Mouse (Mus musculus): ENCODE measurements at regions not wholly inside any gene's neighbourhood (a gene's known extent, or its start where the extent isn't known, plus 50 kb on each side); places are given as distances from the start of the nearest gene placed in this dataset.

DNA sequence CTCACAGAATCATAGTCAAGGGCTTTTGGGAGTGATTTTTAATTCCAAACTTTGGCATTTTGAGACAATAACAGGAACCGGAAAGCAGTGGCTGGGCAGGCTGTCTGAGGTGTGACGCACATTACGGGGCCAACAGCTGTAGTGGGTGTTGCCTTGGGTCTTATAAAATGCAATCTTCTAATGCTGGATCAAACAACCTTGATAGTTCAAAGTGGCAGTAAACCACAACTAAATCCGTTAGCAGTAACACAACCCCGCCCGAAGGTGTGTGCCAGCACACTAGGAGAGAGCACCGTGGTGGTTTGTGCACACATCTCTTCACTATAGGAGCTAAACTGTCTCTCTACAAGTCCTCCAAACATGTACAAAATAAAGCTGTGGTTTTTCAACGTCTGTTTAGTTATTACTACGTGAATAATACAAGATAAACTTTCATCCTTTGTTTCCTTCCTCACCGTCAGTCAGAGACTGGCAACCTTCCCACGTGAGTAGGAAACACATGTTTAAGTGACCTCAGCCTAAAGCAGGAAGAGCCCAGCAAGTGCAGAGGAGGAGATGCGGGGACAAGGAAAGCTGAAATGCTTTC is 72.0 kb upstream of the Dph5 start:
- no peak for DNase-seq (ENCODE audit: low spot score in 2 of 2)

DNA sequence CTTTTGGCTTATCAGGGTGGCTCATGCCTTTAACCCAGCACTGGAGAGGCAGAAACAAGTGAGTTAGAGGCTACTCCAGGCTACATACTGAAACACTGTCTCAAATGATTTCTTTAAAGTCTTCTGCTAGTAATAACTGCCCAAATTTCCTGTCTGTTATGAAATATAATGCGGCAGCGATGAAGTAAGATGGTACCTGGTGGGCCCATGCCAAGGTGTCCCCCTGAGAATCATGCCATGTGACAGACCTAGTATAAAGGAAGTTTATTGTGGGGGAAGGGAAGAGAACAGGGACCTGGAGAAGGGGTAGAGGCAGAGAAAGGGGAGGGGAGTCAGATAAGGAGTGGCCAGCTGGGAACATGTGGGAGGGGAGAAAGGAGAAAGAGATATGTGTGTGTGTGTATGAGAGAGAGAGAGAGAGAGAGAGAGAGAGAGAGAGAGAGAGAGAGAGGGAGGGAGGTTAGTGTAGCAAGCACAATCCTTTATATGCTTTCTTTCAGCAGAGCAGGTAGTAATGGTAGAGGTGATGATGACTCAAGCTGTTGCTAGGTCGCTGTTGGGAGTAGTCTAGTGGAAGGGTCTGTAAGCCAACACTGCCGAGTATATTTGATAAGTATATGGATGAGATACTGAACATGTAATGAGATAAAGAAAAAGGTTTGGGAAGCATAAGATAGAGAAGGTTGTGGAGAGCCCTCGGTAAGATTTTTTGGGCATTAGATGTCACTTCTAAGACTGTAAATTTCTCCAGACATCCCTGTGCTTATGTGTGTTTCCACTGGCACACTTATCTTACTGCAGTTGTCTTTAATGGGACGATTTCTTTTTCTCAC is 71.1 kb upstream of the Dph5 start:
- DNase-seq (ENCODE audit: low spot score in 2 of 2), result no peak

DNA sequence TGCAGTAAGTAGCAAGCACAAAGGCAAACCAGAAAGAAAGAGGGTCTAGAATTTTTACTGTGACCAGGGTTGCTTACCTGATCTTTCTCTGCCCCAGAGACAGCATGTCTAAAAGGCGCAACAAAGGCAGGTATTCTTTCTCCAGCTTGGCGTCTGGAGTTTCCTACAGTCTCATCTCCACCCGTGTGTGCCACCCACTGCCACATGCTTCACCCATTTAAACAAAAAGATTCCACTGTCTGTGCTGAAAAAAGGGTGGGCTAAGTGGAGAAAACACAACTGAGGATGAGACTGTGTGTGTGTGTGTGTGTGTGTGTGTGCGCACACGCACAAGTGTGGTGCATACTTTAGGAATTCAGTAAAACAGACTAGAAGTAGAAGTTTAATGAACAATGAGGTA is 69.9 kb upstream of the Dph5 start:
- peak in 1 of 2 experiments; percentile 14 for DNase-seq (ENCODE audit: low spot score in 2 of 2)

DNA sequence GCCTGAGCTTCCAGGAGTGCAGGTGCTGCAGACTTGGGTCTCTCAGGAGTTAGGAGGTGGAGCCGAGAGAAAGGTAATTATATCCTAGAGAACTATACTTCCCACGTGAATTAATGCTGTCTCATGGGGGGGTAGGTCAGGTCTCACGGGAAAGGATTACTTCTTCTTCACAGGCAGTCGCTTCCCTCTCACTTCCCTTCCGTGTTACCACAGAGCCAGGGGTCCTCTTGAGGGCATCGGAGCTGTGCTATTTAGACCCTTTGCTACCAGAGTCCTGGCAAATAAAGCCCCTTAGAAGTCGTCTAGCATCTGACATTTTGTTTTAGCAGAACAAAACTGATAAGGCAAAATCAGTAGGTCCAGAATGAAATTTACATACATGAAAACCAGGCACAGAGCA is 68.9 kb upstream of the Dph5 start:
- DNase-seq (ENCODE audit: low spot score in 2 of 2), result no peak

DNA sequence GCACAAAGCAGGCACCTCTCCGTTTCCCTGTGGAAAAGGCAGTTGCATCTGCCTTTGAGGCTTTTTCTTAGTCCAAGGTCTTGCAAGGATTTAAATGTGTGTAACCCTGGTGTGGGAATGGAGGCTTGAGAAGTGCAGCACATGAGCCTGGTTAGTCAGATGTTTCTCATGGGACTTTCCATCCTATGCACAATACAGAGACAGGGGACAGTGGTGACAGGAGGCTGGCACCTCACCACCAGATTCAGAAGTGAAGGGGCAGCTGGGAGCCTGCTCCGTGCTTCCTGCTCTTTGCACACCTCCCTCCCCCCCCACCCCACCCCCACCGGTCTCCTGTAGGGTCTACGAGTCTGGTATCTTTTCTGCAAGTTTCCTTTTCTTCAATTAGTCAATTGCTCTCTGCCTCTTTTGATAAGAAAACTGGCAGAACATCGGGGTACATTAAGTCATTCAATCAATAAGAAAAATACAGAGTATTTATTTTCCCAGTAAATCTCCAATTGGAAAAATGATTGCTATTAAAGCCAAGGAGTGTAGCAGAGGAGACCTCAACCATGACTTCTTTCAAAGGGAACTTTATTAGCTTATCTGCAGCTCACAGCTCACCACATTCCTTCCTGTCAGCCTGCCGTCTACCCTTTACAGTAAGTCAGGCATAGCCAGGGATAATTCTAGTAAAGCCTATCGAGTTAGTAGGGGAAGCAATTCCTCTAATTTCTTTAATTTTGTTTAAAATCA is 68.1 kb upstream of the Dph5 start:
- no peak for DNase-seq (ENCODE audit: low spot score in 2 of 2)

DNA sequence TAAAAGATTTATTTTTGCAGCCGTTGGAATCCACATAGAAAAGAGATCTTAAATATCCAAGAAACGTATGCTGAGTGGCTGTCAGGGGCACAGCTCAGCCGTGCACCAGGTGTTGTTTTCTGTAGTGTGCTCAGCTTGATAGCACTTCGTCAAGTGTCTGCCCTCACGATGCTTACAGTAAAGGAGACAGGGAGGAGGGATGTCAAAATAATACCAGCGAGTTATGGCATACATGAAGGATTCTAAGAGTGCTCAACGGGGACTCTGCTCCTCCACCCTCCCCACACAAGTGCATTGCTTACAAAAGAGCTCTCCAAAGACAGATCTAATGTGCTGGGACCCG is 67.5 kb upstream of the Dph5 start:
- DNase-seq (ENCODE audit: low spot score in 2 of 2), result no peak

DNA sequence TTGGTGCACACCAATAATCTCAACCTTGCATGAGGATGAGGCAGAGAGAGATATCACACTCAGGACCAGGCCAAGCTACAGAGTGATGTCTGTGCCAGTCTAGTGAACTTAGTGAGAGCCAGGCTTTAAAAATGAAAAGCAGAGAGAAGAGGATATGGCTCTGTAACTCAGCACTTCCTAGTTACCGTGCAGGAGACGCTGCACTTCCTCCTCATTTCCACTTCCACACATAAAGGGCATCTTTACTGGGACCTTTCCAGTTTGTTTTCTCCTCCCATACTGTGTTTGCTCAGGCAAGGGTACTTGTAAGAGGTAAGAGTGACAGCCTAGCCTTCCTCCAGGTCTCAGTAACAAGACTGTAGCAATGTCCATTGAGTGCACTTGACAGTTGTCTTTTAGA is 66.0 kb upstream of the Dph5 start:
- no peak for DNase-seq (ENCODE audit: low spot score in 2 of 2)

DNA sequence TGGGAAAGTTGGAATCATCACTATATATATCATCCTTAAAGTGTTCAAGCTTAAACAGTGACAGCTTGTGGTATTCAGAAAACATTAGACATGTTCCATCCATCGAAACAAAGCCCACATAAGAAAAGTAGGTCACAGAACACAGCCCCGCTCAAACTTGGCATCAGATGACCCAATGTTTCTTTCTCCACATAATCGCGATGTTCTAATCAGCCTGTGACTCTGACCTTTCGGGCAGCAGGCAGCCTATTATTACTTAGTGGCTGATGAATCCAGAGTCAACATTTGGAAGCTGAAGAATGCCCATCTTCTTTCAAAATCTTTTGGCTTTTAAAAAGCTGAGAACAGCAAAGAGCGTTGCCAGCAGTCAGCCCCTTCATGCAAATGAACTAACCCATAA is 65.1 kb upstream of the Dph5 start:
- DNase-seq (ENCODE audit: low spot score in 2 of 2), result no peak

DNA sequence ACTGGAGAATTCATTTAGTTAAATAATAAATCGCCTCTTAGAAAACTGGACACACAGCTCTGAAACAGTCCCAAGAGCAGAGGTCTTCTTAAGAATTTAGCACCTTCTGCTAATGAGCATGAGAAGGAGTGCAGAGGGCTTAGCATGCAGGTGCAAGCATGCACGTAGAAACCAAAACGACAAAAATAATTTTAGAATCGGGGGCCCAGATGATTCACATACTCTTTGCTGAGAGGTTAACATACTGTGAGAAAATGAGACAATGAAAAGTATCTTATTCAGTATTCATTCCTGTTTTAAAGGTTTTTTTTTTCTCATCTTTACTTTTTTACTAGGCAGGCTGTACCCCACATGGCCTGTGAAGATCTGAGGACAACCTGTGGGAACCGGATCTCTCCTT is 63.9 kb upstream of the Dph5 start:
- no peak for DNase-seq (ENCODE audit: low spot score in 2 of 2)

DNA sequence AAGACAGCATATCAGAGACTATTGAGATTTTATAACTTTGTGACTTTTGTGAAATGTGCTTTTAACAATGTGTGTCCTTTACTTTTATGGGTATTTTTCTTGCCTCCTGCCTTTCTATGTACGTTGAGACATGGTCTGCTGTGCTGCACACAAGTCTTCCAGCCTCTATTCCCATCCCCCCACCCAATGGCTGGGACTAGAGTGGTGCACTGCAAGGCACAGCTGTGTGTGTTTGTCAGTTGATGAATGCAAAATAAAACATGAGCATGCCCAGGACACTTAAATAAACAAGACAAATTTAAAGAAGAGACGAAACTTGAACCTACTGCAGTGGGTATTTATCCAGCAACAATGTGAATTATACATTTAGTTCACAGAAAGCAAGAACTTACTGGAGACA is 62.8 kb upstream of the Dph5 start:
- DNase-seq (ENCODE audit: low spot score in 2 of 2), result no peak

DNA sequence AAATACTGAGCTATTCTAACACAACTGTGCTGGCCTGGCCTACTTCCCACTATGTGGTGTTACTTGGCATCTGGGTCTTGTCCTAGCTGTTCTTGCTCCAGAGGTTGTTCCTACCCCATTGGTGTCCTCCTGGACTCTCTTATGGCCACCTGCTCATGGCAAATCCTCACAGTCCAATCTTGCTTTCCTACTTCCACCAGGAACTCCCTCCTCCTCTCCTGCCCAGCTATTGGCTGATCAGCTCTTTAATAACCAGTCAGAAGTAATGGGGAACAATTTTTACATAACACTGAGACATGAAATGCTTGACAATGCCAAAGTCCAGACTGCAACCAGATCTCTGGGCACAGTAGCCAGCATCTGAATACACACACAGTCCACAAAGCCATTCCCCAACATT is 52.3 kb upstream of the Dph5 start:
- no peak for DNase-seq (ENCODE audit: low spot score in 2 of 2)

DNA sequence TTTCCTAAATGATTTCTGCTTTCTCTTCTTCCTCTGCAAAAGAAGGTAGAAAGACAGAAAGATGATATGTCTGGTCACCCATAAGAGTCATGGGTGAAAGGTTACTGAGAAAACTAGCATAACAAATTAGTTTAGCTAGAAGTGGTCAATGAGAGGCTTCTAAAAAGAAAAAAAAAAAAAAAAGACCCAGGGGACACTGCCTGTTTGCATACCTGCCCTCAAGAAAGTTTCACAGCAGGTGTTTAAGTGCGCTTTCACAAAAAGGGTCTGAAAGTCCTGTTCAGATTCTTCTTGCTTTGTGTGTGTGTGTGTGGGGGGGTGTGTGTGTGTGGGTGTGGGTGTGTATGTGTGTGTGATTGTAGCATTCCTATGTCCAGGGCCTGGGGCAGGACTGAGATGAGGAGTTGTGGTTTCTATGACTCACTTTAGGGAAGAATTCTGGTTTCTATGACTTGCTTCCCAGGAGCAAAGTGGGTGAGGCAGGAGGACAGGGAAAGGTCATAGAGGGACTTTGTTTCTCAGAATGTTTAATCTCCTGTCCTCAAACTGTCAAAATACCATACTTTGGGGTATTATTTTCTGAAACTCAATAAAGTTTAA is 49.9 kb upstream of the Dph5 start:
- DNase-seq (ENCODE audit: low spot score in 2 of 2), result no peak
